Mouse (Mus musculus): Measurements from ENCODE around the gene Cdyl2. TPM values are rescaled to one million over a fixed set of nuclear protein-coding genes. Genes with fewer than 3 reads are reported as not detected.

The Cdyl2 gene
- polyA plus RNA-seq, 1 experiment from 2014 or later, result 5.1 TPM

GRCm38 (mm10) chr8:116666781-116667325, 65.9 kb downstream of the Cdyl2 start:
- no peaks in the 10 kb centered on the region for H3K4me1 ChIP-seq
- 91% methylated on average over 11 of the region's 11 CpGs for WGBS
- no peaks in the 10 kb centered on the region for H3K36me3 ChIP-seq
- H3K4me3 ChIP-seq, result no peak overlapping the region
- no peak overlapping the region for H3K27ac ChIP-seq
- H3K27me3 ChIP-seq (ENCODE audit: insufficient read depth, poor library complexity, severe bottlenecking), result no peaks in the 10 kb centered on the region
- DNase-seq (ENCODE audit: low spot score), result no peak
- no peaks in the 10 kb centered on the region for H3K9me3 ChIP-seq

- no peaks in the 10 kb centered on the region for H3K4me1 ChIP-seq
- no peak overlapping the region for H3K27ac ChIP-seq
- WGBS, result 77% methylated on average over 1 of the region's 1 CpGs
- no peaks in the 10 kb centered on the region for H3K9me3 ChIP-seq
- H3K36me3 ChIP-seq, result no peaks in the 10 kb centered on the region
- H3K4me3 ChIP-seq, result no peak overlapping the region
- no peaks in the 10 kb centered on the region for H3K27me3 ChIP-seq (ENCODE audit: insufficient read depth, poor library complexity, severe bottlenecking)
- peak; percentile 50 for DNase-seq (ENCODE audit: low spot score)
Measured at GRCm38 (mm10) chr8:116661521-116661920, 71.3 kb downstream of the Cdyl2 start.

DNA sequence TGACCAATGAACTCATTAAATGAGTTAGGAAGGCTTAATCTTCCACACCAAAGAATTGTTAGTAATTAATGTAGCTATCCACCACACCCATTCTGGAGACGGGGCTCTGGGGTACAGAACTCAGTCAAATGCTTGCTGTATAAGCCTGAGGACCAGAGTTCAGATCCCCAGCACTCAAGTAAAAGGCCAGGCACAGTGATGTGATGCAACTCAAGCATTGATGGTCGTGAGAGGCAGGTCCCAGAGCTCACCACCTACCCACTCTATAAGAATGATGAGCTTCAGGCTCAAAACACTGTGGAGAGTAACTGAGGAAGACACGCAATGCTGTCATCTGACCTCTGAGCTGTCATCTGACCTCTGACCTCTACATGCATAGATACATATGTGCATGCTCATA, 76.0 kb downstream of the Cdyl2 start:
- Histone ChIP-seq H3K27me3 (ENCODE audit: insufficient read depth, poor library complexity, severe bottlenecking) (no peaks in the 10 kb centered on the region), H3K4me1 (no peaks in the 10 kb centered on the region), H3K36me3 (no peaks in the 10 kb centered on the region), H3K9me3 (no peaks in the 10 kb centered on the region), H3K27ac (no peak overlapping the region), H3K4me3 (no peak overlapping the region)
- 84% methylated on average over 3 of the region's 3 CpGs for WGBS
- peak; percentile 66 for DNase-seq (ENCODE audit: low spot score)

DNA sequence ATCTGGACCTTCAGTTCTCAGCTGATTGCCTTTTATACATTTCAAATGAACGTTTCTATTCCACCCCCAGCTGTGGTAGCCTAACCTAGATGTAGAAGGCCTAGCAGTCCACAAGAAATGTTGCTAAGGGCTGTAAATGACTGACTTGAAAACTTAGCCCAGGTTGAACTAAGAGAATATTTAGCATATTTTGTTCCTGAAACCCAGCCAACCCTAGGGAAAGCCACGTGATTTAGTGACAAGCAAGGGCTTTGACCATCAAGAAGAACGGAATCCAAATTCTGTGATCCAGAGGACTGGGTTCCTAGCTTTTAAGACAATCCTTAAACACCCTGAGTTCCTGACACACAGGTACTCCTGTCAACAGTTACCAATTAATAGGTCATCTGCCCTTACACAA, 77.9 kb downstream of the Cdyl2 start:
- no peaks in the 10 kb centered on the region for H3K36me3 ChIP-seq
- no peak overlapping the region for H3K27ac ChIP-seq
- H3K4me3 ChIP-seq, result no peak overlapping the region
- H3K9me3 ChIP-seq, result no peaks in the 10 kb centered on the region
- peaks cover 7% of the 10 kb centered on the region; the same call in 1 of the 2 replicates for H3K4me1 ChIP-seq
- no peak for DNase-seq (ENCODE audit: low spot score)
- 72% methylated on average over 3 of the region's 3 CpGs for WGBS
- no peaks in the 10 kb centered on the region for H3K27me3 ChIP-seq (ENCODE audit: insufficient read depth, poor library complexity, severe bottlenecking)

DNA sequence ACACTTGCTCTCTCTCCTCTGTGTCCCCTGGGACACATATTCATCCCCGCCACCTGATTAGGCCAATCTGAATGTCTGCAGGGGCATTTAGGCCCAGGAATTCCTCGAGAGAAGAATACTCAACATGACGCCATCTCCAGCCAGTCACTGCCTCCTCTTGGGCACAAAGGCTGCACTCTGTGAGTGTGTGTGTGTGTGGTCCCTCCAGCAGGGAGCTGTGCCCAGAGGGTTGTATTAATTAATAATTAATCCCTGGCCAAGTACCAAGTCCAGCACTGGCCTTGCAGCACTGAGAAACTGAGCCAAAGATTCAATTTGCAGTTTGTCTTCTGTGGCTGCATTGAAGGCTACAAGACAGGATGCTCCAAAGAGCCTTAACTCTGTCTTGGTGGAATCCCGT, 79.8 kb downstream of the Cdyl2 start:
- Histone ChIP-seq H3K4me1 (peaks cover 8% of the 10 kb centered on the region; the same call in 1 of the 2 replicates), H3K4me3 (no peak overlapping the region), H3K9me3 (no peaks in the 10 kb centered on the region), H3K27ac (no peak overlapping the region), H3K27me3 (ENCODE audit: insufficient read depth, poor library complexity, severe bottlenecking) (no peaks in the 10 kb centered on the region), H3K36me3 (no peaks in the 10 kb centered on the region)
- WGBS, result 77% methylated on average over 4 of the region's 4 CpGs
- DNase-seq (ENCODE audit: low spot score), result peak; percentile 50

DNA sequence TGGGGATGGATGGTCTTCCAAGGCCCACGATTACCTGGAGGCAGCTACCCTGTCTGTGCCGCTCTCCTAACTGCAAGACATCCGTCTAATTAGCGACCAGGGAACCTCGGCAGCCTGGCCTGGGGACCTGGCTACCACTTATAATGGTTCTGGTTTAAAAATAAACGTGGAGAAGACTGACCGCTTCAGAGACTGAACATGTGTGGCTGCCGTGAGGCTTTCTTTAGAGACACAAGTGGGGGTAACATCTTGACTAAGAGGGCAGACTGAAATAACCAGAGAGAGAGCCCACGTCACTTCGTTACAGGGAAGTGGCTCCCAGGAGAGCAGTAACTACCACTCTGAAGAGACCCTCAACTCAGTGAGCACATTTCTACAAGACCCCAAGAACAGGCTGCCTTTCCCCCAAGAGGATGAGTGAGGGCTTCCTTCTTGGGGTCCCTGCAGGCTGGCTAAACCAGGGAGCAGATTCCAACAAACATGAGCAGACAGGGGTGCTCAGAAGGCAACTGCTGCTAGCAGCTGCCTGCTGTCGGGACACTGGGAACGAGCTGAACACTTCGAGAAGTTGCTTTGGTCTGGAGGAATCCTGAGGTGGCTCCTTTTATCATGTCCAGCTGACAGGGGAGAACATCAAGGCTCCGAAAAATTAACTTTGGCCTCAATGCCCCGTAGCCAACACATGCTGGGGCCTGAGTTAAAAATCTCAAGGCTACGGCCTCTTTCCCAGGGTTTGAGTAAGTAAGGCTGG, 82.6 kb downstream of the Cdyl2 start:
- DNase-seq (ENCODE audit: low spot score), result peak; percentile 60
- Histone ChIP-seq H3K4me1 (peaks cover 8% of the 10 kb centered on the region; the same call in 1 of the 2 replicates), H3K9me3 (no peaks in the 10 kb centered on the region), H3K36me3 (no peaks in the 10 kb centered on the region), H3K27ac (peak overlapping the region; percentile 52), H3K4me3 (no peak overlapping the region), H3K27me3 (ENCODE audit: insufficient read depth, poor library complexity, severe bottlenecking) (no peaks in the 10 kb centered on the region)
- WGBS, result 62% methylated on average over 16 of the region's 16 CpGs

GRCm38 (mm10) chr8:116645376-116645775, 87.4 kb downstream of the Cdyl2 start:
- WGBS, result 66% methylated on average over 4 of the region's 4 CpGs

DNA sequence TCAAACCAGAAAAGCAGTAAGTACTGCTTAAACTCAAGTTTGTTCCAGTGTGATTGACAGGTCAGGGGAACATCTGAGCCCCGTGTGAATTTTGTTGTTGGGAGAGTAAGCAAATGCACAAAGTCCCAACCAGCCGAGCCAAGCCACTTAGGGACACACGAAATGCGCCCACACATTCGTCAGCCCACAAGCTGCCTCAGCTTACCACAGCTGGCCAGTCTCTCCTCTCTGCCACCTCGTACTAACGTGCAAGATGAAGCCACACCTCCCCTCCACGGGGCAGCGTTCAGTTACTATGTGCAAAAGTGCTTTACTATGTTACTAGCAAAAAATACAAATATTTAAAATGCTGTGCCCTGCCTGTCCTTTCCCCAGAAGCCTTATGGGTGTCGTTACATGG, 91.9 kb downstream of the Cdyl2 start:
- Histone ChIP-seq H3K27ac (no peak overlapping the region), H3K27me3 (ENCODE audit: insufficient read depth, poor library complexity, severe bottlenecking) (no peaks in the 10 kb centered on the region), H3K36me3 (no peaks in the 10 kb centered on the region), H3K4me1 (peaks cover 5% of the 10 kb centered on the region; the same call in 1 of the 2 replicates), H3K4me3 (no peak overlapping the region), H3K9me3 (no peaks in the 10 kb centered on the region)
- peak; percentile 68 for DNase-seq (ENCODE audit: low spot score)
- WGBS, result 84% methylated on average over 10 of the region's 10 CpGs

More at GRCm38 (mm10) chr8:116645376-116645775, 87.4 kb downstream of the Cdyl2 start:
- H3K27ac ChIP-seq, result no peak overlapping the region
- H3K27me3 ChIP-seq (ENCODE audit: insufficient read depth, poor library complexity, severe bottlenecking), result no peaks in the 10 kb centered on the region
- no peaks in the 10 kb centered on the region for H3K36me3 ChIP-seq
- no peak for DNase-seq (ENCODE audit: low spot score)
- H3K4me3 ChIP-seq, result no peak overlapping the region
- peaks cover 6% of the 10 kb centered on the region; the same call in 1 of the 2 replicates for H3K4me1 ChIP-seq
- H3K9me3 ChIP-seq, result no peaks in the 10 kb centered on the region

- Histone ChIP-seq H3K4me1 (peaks cover 5% of the 10 kb centered on the region; the same call in 1 of the 2 replicates), H3K9me3 (no peaks in the 10 kb centered on the region), H3K36me3 (no peaks in the 10 kb centered on the region), H3K27ac (no peak overlapping the region), H3K27me3 (ENCODE audit: insufficient read depth, poor library complexity, severe bottlenecking) (no peaks in the 10 kb centered on the region), H3K4me3 (no peak overlapping the region)
- 79% methylated on average over 4 of the region's 4 CpGs for WGBS
- no peak for DNase-seq (ENCODE audit: low spot score)
Measured at GRCm38 (mm10) chr8:116637998-116638397, 94.8 kb downstream of the Cdyl2 start.

DNA sequence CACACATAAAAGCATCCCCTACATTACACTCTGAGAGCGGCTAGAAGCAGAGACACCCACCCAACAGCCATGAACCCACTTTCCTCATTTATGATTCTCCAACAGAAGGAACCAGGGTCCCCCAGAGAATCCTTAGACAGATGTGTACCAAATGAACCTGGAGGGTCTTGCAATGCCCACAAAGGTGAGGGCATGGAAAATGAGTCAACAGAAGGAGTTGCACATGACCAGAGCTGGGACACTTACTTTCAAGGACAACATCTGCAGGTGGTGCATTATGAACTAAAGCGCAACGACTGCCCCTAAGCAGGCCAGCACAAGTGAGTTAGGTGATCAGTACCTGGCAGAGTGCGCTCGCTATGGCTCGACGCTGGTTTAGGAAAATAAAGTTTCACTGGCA, 95.6 kb downstream of the Cdyl2 start:
- H3K4me1 ChIP-seq, result peaks cover 5% of the 10 kb centered on the region; the same call in 1 of the 2 replicates
- no peak for DNase-seq (ENCODE audit: low spot score)
- H3K27me3 ChIP-seq (ENCODE audit: insufficient read depth, poor library complexity, severe bottlenecking), result no peaks in the 10 kb centered on the region
- WGBS, result 89% methylated on average over 7 of the region's 7 CpGs
- H3K36me3 ChIP-seq, result no peaks in the 10 kb centered on the region
- H3K9me3 ChIP-seq, result no peaks in the 10 kb centered on the region
- H3K4me3 ChIP-seq, result no peak overlapping the region
- H3K27ac ChIP-seq, result no peak overlapping the region

DNA sequence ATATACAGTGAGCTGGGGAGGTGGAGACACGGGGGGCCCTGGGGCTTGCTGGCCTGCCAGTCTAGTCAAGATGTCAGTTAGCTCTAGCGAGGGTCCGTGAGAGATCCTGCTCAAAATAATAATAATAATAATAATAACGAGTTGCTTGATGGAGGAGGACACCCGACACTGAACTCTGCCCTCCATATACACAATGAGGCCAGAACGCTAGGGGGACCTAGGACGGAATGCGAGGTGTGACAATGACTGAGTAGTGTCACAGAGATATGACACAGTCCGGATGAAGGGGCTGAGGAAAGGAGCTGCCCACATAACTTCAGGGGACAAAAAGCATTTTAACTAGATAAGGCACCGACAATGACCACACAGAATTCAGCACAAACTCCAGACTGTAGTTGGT, 96.4 kb downstream of the Cdyl2 start:
- H3K27ac ChIP-seq, result no peak overlapping the region
- DNase-seq (ENCODE audit: low spot score), result no peak
- H3K4me1 ChIP-seq, result peaks cover 5% of the 10 kb centered on the region; the same call in 1 of the 2 replicates
- WGBS, result 66% methylated on average over 10 of the region's 10 CpGs
- H3K27me3 ChIP-seq (ENCODE audit: insufficient read depth, poor library complexity, severe bottlenecking), result no peaks in the 10 kb centered on the region
- H3K9me3 ChIP-seq, result no peaks in the 10 kb centered on the region
- no peak overlapping the region for H3K4me3 ChIP-seq
- H3K36me3 ChIP-seq, result no peaks in the 10 kb centered on the region

DNA sequence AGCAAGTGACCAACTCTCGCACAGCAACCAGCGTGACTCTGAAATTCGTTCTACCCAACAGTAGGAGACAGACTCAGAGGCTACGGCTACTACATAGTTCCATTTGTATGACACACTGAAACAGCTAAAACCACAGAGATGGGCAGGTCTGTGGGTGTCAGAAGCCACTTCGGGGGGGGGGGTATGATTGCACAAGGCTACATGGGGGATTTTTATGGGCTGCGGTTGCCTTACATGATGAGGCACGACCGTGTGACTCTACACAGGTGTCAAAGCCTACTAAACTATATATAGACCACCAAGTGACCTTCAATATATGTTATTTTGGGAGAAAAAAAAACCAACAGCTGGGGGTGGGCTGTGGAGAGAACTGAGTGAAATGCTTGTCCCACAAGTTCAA, 96.8 kb downstream of the Cdyl2 start:
- Histone ChIP-seq H3K9me3 (no peaks in the 10 kb centered on the region), H3K4me3 (no peak overlapping the region), H3K4me1 (peaks cover 5% of the 10 kb centered on the region; the same call in 1 of the 2 replicates), H3K36me3 (no peaks in the 10 kb centered on the region), H3K27me3 (ENCODE audit: insufficient read depth, poor library complexity, severe bottlenecking) (no peaks in the 10 kb centered on the region), H3K27ac (no peak overlapping the region)
- DNase-seq (ENCODE audit: low spot score), result no peak
- WGBS, result 80% methylated on average over 8 of the region's 8 CpGs

DNA sequence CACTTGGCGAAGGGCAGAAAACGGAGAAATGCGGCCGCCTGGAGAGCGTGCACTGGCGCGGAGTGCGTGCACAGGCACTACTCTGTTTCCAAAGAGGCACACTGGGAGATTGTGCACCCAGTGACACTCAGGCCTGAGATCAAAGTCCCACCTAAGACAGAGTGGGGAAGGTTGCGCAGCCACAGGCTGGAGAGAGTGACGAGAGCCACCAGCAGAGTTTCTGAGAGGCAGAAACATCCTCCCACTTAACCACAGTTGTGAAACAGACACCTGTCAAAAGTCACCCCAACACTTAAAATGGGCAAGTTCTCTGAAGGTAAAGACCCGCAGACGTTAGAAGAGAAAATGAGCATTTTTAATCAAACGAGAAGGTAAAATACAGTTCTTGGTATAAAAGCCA, 97.5 kb downstream of the Cdyl2 start:
- Histone ChIP-seq H3K9me3 (no peaks in the 10 kb centered on the region), H3K4me1 (peaks cover 5% of the 10 kb centered on the region; the same call in 1 of the 2 replicates), H3K36me3 (no peaks in the 10 kb centered on the region), H3K27ac (no peak overlapping the region), H3K27me3 (ENCODE audit: insufficient read depth, poor library complexity, severe bottlenecking) (no peaks in the 10 kb centered on the region), H3K4me3 (no peak overlapping the region)
- no peak for DNase-seq (ENCODE audit: low spot score)
- whole genome bisulfite sequencing, result 88% methylated on average over 13 of the region's 13 CpGs

Data from heart, embryonic 10.5 days (tissue).